Mouse (Mus musculus) limb, embryonic 10.5 days (tissue): Measurements from ENCODE around the gene Gmeb2. TPM values are rescaled to one million over a fixed set of nuclear protein-coding genes. Genes with fewer than 3 reads are reported as not detected.

ENCODE experiments used
- DNase-seq: peaks from one replicate; pipeline ENCODE4 v3.0.0-alpha.2; 2017; ENCODE audit warnings: low spot score
- H3K27ac ChIP-seq: fragments of 300-500 bp; sonication (generic); 2 replicates; pipeline ENCODE4 v1.5.1; 2016; ENCODE audit warnings: mild to moderate bottlenecking
- H3K27me3 ChIP-seq: fragments of 300-500 bp; sonication (generic); 2 replicates; pipeline ENCODE4 v1.6.1; 2016; ENCODE audit warnings: low read depth, mild to moderate bottlenecking; ENCODE audit not compliant: poor library complexity, severe bottlenecking
- H3K36me3 ChIP-seq: fragments of 300-500 bp; sonication (generic); 2 replicates; pipeline ENCODE4 v1.6.1; 2016; ENCODE audit warnings: mild to moderate bottlenecking, moderate library complexity
- H3K4me1 ChIP-seq: fragments of 300-500 bp; sonication (generic); 2 replicates; pipeline ENCODE4 v1.6.1; 2016
- H3K4me3 ChIP-seq: fragments of 300-500 bp; sonication (generic); 2 replicates; pipeline ENCODE4 v1.5.1; 2016; ENCODE audit warnings: mild to moderate bottlenecking, moderate library complexity
- H3K9me3 ChIP-seq: fragments of 300-500 bp; sonication (generic); replicated peaks from 2 replicates; pipeline ENCODE4 v1.6.1; 2016; ENCODE audit warnings: mild to moderate bottlenecking
- WGBS: fragments of 180-500 bp; shearing (Covaris S2); methylation state at CpG from one replicate; pipeline ENCODE4 v1.1.7; 2016; 5-methylcytosine and 5-hydroxymethylcytosine counted together
- polyA plus RNA-seq: library from polyadenylated mRNA; unstranded; fragments of >200 nt; fragmentation: Nextera tagmentation; extraction: Ambion mirVana; gene quantifications from 2 replicates; pipeline ENCODE4 v1.2.1, GENCODE M21; 2016

The Gmeb2 gene
- polyA plus RNA-seq, 1 experiment from 2014 or later = 23.0 TPM

DNA sequence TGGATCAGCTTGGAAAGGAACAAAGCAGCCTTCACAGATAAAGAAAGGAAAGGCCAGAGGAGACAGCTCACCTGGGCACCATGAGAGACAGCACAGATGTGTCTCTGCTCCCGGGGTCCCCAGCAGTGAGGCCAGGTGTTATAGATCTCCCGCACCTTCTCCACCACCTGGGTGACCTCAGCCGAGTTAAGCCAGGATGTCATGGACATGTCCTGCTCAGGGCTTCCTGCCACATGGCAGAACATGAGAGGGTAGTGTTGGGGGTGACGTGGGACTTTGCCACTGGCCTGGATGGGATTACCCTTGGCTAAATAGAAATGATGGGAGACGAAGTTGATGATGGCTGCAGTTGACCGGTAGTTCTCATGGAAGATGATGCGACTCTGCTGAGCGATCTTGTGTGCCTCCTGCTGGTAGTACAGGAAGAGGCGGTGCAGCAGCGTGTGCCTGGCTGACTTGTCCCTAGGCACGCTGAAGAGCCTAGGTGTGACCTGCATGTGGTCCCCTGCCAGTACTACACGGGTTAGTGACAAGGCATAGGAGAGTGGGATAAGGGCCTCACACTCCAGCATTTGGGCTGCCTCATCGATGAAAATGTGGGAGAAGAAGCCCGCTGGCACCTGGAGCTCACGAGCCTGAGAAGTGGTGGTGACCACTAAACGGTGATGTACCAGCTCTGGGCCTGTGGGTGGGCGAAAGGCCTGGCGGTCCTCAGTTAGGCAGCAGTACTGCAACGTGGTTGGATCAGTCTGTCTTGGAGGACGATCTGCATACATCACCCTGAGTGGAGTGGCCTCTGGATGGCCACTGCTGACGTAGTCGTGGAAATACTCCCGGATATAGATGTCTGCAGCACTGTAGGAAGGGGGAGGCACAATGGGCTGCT is 51.9 kb downstream of the Gmeb2 start:
- Histone ChIP-seq H3K9me3 (no peaks in the 10 kb centered on the region), H3K4me1 (peaks cover under 1% of the 10 kb centered on the region; the same call in 1 of the 2 replicates), H3K27me3 (no peaks in the 10 kb centered on the region), H3K27ac (no peak overlapping the region), H3K4me3 (no peak overlapping the region), H3K36me3 (0 out of 2 replicates have a peak, but pooled peaks cover 6% of the 10 kb centered on the region)
- no peak for DNase-seq
- 81% methylated on average over 23 of the region's 23 CpGs for WGBS

DNA sequence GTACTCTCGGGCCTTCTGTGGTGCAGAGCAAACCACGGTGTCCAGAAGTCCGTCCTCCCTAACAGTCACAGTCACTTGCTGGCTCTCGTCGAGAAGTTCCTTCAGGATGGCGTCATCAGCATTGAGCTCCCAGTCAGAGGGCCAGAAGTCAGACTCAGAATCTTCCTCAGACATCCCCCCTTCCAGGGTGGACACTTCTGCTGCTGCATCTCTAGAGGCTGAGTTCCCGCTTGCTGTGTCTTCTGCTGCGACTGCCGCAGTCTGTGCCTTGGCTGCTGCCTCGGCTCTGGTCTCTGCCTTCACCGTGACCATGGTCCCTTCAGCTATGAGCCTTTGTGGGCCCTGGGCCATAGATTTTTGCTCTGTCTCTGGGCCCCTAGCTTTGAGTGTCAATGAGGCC is 53.2 kb downstream of the Gmeb2 start:
- Histone ChIP-seq H3K27ac (no peak overlapping the region), H3K4me1 (peaks cover 4% of the 10 kb centered on the region; the same call in 1 of the 2 replicates), H3K9me3 (no peaks in the 10 kb centered on the region), H3K36me3 (0 out of 2 replicates have a peak, but pooled peaks cover 6% of the 10 kb centered on the region), H3K4me3 (no peak overlapping the region), H3K27me3 (no peaks in the 10 kb centered on the region)
- WGBS = 94% methylated on average over 11 of the region's 11 CpGs
- DNase-seq = no peak

DNA sequence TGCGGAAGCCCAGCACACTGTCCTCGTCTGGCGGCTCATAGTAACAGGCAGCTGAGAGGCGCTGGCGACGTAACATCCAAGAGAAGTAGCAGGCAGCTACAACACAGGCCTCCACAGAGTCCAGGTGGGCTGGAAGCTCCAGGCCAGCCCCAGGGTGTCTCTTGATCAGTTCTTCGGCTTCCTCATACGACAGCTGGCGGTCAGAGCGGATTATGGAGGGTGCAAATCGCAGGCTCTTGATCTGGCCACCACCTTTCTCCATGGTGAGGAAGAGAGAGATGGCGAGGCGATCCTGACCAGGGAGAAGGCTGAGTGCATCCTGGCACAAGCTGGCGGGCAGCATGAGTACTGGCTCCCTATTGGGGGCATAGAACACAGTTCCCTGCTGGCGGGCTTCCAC is 54.4 kb downstream of the Gmeb2 start:
- WGBS = 92% methylated on average over 15 of the region's 15 CpGs
- Histone ChIP-seq H3K4me1 (peaks cover 7% of the 10 kb centered on the region), H3K27ac (no peak overlapping the region), H3K36me3 (0 out of 2 replicates have a peak, but pooled peaks cover 6% of the 10 kb centered on the region), H3K9me3 (no peaks in the 10 kb centered on the region), H3K27me3 (no peaks in the 10 kb centered on the region), H3K4me3 (no peak overlapping the region)
- no peak for DNase-seq

DNA sequence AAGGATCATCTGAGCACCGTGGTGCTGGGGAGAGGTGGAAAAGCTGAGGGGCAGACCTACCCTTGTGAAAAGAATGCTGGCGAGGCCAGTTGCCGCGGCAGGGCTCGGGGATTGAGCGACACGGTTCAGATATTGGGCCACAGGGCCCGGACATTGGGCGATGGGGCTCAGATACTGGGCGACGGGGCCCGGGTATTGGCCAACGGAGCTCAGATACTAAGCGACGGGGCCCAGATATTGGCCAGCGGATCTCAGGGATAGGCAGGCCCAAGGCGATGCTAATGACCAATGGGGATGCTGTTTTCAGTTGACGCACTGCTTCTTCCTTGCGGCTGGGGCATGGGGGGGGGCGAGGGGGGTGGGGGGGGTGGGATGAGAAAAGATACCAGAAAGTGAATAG is 56.7 kb downstream of the Gmeb2 start:
- Histone ChIP-seq H3K9me3 (no peaks in the 10 kb centered on the region), H3K4me1 (peaks cover 17% of the 10 kb centered on the region), H3K36me3 (no peaks in the 10 kb centered on the region), H3K4me3 (no peak overlapping the region), H3K27me3 (no peaks in the 10 kb centered on the region), H3K27ac (no peak overlapping the region)
- DNase-seq = no peak
- 75% methylated on average over 18 of the region's 20 CpGs for WGBS

DNA sequence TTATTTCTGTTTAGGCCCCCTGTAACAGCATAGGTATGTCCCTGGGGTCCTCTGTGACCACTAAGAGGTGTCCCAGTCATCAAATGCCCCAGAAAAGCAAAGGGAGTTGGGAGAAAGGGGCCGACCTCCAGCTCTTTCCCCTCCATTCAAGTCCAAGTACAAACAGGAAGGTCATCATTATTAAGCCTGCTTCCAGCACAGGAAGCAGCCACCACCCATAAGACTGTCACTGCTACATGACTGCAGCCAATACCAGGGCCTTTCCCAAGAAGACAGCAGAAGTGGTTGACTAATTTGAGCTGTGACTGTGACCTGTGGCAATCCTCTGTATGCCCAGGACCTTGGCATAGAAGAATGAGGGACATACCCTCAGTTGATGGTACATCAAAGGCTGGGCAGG is 59.5 kb downstream of the Gmeb2 start:
- Histone ChIP-seq H3K4me3 (no peak overlapping the region), H3K27me3 (no peaks in the 10 kb centered on the region), H3K27ac (peak overlapping the region; percentile 51; the same call in 1 of the 2 replicates), H3K9me3 (no peaks in the 10 kb centered on the region), H3K36me3 (no peaks in the 10 kb centered on the region), H3K4me1 (peaks cover 17% of the 10 kb centered on the region)
- WGBS = 83% methylated on average over 1 of the region's 1 CpGs
- DNase-seq = no peak

DNA sequence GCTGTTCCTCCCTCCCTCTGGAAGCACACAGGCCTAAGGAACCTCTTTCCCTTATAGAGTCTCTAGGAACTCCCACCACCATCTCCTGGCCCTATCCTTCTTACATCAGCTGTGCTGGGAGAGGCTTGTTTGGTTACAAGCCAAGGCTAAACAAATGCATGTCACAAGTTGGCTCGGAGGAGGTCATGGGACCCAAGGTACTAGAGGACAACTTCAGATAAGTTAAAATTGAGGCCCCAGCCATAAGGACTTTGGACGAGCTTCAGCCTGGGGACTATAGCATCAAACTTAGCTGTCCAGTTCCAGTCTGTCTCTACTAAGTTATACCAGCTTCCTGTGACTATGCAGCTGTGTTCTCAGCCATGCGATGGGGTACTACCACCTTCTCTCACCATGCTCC is 60.7 kb downstream of the Gmeb2 start:
- Histone ChIP-seq H3K27me3 (no peaks in the 10 kb centered on the region), H3K27ac (no peak overlapping the region), H3K4me3 (no peak overlapping the region), H3K4me1 (peaks cover 17% of the 10 kb centered on the region), H3K9me3 (no peaks in the 10 kb centered on the region), H3K36me3 (no peaks in the 10 kb centered on the region)
- DNase-seq = no peak
- WGBS = 88% methylated on average over 3 of the region's 3 CpGs

DNA sequence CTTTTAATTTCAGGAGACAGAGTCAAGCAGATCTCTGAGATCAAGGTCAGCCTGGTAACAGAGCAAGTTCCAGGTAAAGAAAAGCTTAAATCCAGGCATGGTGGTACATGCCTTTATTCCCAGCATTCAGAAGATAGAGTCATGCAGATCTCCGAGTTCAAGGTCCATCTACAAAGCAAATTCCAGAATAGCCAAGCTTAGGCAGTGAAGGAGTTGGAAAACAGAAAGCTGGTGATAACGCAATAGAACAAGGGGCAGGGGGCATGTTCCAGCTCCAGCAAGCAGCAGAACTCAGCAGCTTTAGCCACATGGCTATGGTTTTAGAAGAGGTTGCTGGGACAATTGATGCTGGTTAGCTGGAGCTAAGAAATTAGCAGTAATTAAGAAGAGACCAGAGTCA is 62.8 kb downstream of the Gmeb2 start:
- H3K4me1 ChIP-seq = peaks cover 27% of the 10 kb centered on the region
- H3K36me3 ChIP-seq = no peaks in the 10 kb centered on the region
- WGBS = 95% methylated on average over 2 of the region's 2 CpGs
- DNase-seq = no peak
- H3K4me3 ChIP-seq = no peak overlapping the region
- H3K27me3 ChIP-seq = no peaks in the 10 kb centered on the region
- no peaks in the 10 kb centered on the region for H3K9me3 ChIP-seq
- H3K27ac ChIP-seq = no peak overlapping the region

DNA sequence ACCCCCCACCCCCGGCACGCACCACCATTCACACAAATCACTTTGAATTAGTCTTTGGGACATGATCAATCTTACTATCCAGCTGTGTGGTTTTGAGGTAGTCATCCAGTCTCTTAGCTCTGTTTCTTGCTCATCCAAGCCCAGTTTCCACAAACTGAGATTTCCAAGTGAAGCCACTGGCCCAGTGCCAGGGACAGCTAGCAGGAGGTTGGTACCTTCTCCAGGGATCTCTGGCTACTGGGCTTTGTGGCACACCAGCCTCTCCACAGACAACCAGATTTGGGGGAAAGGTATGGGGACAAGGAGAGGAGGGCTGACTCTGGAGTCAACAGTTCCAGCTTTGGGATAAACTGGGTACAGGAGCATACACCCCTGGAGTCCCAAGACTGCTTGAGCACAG is 67.5 kb downstream of the Gmeb2 start:
- Histone ChIP-seq H3K9me3 (no peaks in the 10 kb centered on the region), H3K36me3 (no peaks in the 10 kb centered on the region), H3K27ac (peak overlapping the region; percentile 86), H3K4me1 (peaks cover 28% of the 10 kb centered on the region), H3K4me3 (peak overlapping the region; percentile 47), H3K27me3 (no peaks in the 10 kb centered on the region)
- no peak for DNase-seq
- 50% methylated on average over 2 of the region's 2 CpGs for WGBS

DNA sequence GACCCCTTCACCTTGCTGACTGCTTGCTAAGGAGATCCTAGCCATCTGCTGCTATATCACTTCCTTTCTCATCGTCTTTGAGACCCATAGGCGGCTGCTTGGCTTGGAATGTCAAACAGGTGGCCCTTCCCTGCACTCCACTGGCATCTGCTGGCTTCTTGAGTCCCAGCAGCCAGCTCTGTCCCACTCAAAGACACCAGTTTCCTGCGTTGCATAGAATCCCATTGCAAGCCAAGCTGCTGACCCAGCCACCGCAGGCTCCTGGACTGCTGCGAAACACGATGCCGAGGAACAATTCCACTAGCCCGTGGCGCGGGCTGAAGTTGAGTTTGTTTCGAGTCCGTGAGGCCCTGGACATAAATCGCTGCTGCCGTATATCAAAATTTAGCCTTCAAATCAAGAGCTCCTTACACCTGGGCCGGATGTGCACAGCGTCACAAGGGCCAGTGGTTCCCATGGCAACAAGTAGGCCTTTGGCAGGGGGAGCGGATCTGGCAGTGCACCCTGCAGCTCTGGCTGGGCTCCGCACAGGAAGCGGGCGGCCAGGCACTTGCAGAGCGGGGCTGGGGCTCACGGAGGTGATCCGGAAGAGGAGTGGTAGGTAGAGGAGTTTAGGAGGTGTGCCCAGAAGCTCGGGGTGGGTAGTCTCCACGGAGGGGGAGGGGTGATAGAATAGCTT is 68.2 kb downstream of the Gmeb2 start, which contains the start of gene Fndc11:
TSS of gene Fndc11 (plus strand) at position 476 of the 679 bp plus-strand sequence.
- peak within 1 kb of the TSS; percentile 86 for H3K27ac ChIP-seq
- WGBS = 2% methylated on average over 25 of the region's 25 CpGs
- H3K9me3 ChIP-seq = no peaks in the 10 kb centered on the region
- peak; percentile 88 for DNase-seq
- peak within 1 kb of the TSS; percentile 47 for H3K4me3 ChIP-seq
- peaks cover 7% of the 10 kb centered on the region for H3K27me3 ChIP-seq
- peaks cover 28% of the 10 kb centered on the region for H3K4me1 ChIP-seq
- no peaks in the 10 kb centered on the region for H3K36me3 ChIP-seq

DNA sequence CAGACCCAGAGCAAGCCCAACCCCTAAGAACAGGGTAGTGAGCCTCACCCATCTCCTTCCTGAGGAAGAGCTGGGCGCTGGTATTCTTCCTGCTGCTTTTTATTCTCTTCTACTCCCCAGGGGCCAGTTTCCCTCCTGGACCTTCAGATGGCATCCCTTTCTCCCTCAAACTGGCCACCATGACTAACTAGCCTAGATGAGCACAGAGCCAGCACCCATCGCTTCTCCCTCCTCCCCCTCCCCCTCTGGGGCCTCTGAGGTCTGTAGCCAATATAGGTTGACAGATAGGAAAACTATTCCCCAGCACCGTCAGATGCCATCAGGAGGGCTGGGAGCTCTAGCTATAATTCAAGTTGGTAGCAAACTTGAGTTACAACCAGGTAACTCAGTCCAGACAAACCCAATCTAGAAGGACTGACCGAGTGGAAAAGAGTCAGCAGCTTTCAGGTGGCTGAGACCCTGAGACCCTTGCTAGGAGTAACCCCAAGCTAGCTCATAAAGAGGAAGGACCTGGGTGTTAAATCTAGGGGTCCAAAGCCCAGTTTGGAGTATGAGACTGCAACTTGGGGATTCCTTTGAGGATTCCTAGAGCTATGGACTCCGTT is 68.9 kb downstream of the Gmeb2 start:
- Histone ChIP-seq H3K27ac (peak overlapping the region; percentile 86), H3K27me3 (peaks cover 14% of the 10 kb centered on the region), H3K36me3 (no peaks in the 10 kb centered on the region), H3K4me3 (peak overlapping the region; percentile 47), H3K4me1 (peaks cover 28% of the 10 kb centered on the region), H3K9me3 (no peaks in the 10 kb centered on the region)
- DNase-seq = no peak
- WGBS = 51% methylated on average over 5 of the region's 5 CpGs

DNA sequence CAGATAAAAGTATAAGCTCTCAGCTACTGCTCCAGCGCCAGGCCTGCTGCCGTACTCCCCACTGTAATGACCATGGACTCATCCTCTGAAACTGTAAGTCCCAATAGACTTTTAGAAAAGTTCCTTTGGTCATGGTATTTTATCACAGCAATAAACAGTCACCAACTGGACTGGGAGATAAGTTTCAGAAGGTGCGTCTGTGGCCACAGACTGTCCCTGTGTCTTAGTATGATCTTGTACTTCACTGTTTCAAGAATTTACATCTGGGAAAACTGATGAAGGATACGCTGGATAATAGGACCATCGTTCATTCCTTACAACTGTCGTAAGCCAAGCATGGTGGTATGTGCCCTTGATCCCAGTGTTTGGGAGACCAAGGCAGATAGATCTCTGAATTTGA is 71.8 kb downstream of the Gmeb2 start:
- 91% methylated on average over 6 of the region's 6 CpGs for WGBS
- DNase-seq = no peak
- no peak overlapping the region for H3K27ac ChIP-seq
- H3K36me3 ChIP-seq = no peaks in the 10 kb centered on the region
- H3K9me3 ChIP-seq = no peaks in the 10 kb centered on the region
- H3K4me3 ChIP-seq = no peak overlapping the region
- H3K4me1 ChIP-seq = peaks cover 50% of the 10 kb centered on the region
- H3K27me3 ChIP-seq = peaks cover 43% of the 10 kb centered on the region

DNA sequence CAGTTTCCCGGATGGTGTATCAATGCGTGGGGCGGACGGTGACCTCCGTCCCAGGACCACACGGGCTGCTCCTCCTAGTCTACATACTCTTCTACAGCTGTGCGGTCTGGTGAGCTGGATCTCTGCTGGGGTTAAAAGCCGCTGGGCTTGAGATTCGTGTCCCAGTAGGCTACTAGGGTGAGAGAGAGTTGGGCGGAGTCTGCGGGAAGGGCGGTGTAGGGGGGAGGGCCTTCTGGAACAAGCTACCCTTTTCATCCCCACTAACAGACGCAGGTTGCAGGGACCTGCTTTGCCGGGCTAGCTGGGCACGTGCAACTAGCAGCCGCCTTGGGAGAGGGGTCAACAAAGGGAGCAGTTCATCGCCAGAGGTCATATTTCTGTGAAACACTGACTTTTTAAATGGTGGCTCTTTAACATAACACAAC is 74.8 kb downstream of the Gmeb2 start, which contains the start of gene Srms:
TSS of gene Srms (minus strand) at position 165 of the 425 bp plus-strand sequence.
- no peaks in the 10 kb centered on the region for H3K9me3 ChIP-seq
- peak within 1 kb of the TSS; percentile 48 for H3K4me3 ChIP-seq
- H3K4me1 ChIP-seq = peaks cover 31% of the 10 kb centered on the region
- WGBS = 2% methylated on average over 17 of the region's 17 CpGs
- peak; percentile 56 for DNase-seq
- peak within 1 kb of the TSS; percentile 62; the same call in 1 of the 2 replicates for H3K27ac ChIP-seq
- no peaks in the 10 kb centered on the region for H3K36me3 ChIP-seq
- peaks cover 60% of the 10 kb centered on the region for H3K27me3 ChIP-seq
